Mouse (Mus musculus) forebrain, embryonic 15.5 days (tissue): Measurements from ENCODE around the gene C1qa. TPM values are rescaled to one million over a fixed set of nuclear protein-coding genes. Genes with fewer than 3 reads are reported as not detected.
A peak's percentile ranks its signal among the peaks of the same experiment; 100 is the strongest.

Experiments
- ATAC-seq: fragments of 200-750 bp; cut with Nextera tagmentation; replicated peaks from 2 replicates; pipeline ENCODE4 v1.8.0; 2017; ENCODE audit warnings: mild to moderate bottlenecking, moderate TSS enrichment, moderate library complexity
- H3K27ac ChIP-seq: fragments of 300-500 bp; sonication (generic); replicated peaks from 2 replicates; pipeline ENCODE4 v1.5.1; 2015; ENCODE audit warnings: mild to moderate bottlenecking, inconsistent platforms
- H3K27me3 ChIP-seq: fragments of 300-500 bp; sonication (generic); 2 replicates; pipeline ENCODE4 v1.6.1; 2015; ENCODE audit warnings: inconsistent platforms
- H3K36me3 ChIP-seq: fragments of 300-500 bp; sonication (generic); 2 replicates; pipeline ENCODE4 v1.6.1; 2015; ENCODE audit warnings: mild to moderate bottlenecking, inconsistent platforms
- H3K4me1 ChIP-seq: fragments of 300-500 bp; sonication (generic); 2 replicates; pipeline ENCODE4 v1.6.1; 2015; ENCODE audit warnings: inconsistent platforms
- H3K4me2 ChIP-seq: fragments of 300-500 bp; sonication (generic); replicated peaks from 2 replicates; pipeline ENCODE4 v1.6.1; 2015; ENCODE audit warnings: mild to moderate bottlenecking, inconsistent platforms
- H3K4me3 ChIP-seq: fragments of 300-500 bp; sonication (generic); 2 replicates; pipeline ENCODE4 v1.5.1; 2015; ENCODE audit warnings: mild to moderate bottlenecking, inconsistent platforms
- H3K9ac ChIP-seq: fragments of 300-500 bp; sonication (generic); replicated peaks from 2 replicates; pipeline ENCODE4 v1.6.1; 2015; ENCODE audit warnings: mild to moderate bottlenecking, inconsistent platforms
- H3K9me3 ChIP-seq: fragments of 300-500 bp; sonication (generic); 2 replicates; pipeline ENCODE4 v1.6.1; 2016; ENCODE audit warnings: inconsistent platforms
- WGBS: fragments of 180-500 bp; shearing (Covaris S2); methylation state at CpG from one replicate; pipeline ENCODE4 v1.1.7; 2015; ENCODE audit warnings: mixed read lengths; 5-methylcytosine and 5-hydroxymethylcytosine counted together
- polyA plus RNA-seq: library from polyadenylated mRNA; unstranded; fragments of >200 nt; fragmentation: Nextera tagmentation; extraction: Ambion mirVana; gene quantifications from 2 replicates; pipeline ENCODE4 v1.2.1, GENCODE M21; 2015

The C1qa gene
- polyA plus RNA-seq, 1 experiment from 2014 or later: 22.0 TPM

DNA sequence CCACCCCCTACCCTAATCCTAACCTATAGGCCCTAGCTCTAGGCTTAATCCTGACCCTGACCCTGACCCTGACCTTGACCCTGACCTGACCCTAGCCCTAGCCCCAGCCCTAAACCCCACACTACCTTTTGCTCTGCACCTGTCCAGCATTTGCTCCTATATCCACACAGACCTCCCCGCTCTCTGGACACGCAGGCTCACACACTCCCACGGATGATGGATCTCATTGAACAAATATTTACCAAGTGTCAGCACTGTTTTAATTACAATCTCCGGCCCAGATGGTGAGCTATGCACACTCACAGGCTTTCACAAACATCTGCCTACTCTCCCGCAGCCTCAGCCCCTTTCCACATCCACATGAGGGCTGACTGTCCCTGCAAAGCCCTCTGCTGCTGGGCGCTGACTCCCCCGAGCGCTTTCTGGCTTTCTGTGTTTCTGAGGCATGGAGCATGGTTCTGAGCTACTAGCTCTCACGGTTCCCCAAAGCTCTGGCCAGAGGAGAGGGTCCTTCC is 462 bp downstream of the C1qa start:
- no peaks in the 10 kb centered on the region for H3K9me3 ChIP-seq
- no peaks in the 10 kb centered on the region for H3K36me3 ChIP-seq
- H3K9ac ChIP-seq: no peak overlapping the region
- no peak overlapping the region for H3K4me2 ChIP-seq
- ATAC-seq: no peak
- 67% methylated on average over 9 of the region's 9 CpGs for WGBS
- H3K27me3 ChIP-seq: peaks cover 26% of the 10 kb centered on the region; the same call in 1 of the 2 replicates
- no peak overlapping the region for H3K27ac ChIP-seq
- H3K4me1 ChIP-seq: 0 out of 2 replicates have a peak, but pooled peaks cover 6% of the 10 kb centered on the region
- H3K4me3 ChIP-seq: no peak overlapping the region

DNA sequence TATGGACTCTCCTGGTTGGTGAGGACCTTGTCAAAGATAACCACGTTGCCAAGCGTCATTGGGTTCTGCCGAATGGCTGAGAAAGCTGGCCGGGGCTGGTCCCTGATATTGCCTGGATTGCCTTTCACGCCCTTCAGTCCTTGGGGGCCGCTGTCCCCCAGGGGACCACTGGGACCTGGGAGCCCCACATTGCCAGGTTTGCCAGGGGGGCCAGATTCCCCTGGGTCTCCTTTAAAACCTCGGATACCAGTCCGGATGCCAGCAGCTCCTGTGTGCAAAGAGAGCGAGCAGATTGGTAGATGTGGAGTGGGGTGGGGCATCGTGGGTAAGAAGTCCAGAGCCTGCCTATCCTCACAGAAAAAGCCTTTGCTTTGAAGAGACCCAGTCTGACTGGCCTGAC is 2.1 kb downstream of the C1qa start:
- ATAC-seq: no peak
- WGBS: 34% methylated on average over 10 of the region's 10 CpGs
- no peak overlapping the region for H3K9ac ChIP-seq
- 0 out of 2 replicates have a peak, but pooled peaks cover 6% of the 10 kb centered on the region for H3K4me1 ChIP-seq
- H3K36me3 ChIP-seq: no peaks in the 10 kb centered on the region
- H3K4me3 ChIP-seq: no peak overlapping the region
- peaks cover 26% of the 10 kb centered on the region; the same call in 1 of the 2 replicates for H3K27me3 ChIP-seq
- no peak overlapping the region for H3K4me2 ChIP-seq
- no peak overlapping the region for H3K27ac ChIP-seq
- no peaks in the 10 kb centered on the region for H3K9me3 ChIP-seq

DNA sequence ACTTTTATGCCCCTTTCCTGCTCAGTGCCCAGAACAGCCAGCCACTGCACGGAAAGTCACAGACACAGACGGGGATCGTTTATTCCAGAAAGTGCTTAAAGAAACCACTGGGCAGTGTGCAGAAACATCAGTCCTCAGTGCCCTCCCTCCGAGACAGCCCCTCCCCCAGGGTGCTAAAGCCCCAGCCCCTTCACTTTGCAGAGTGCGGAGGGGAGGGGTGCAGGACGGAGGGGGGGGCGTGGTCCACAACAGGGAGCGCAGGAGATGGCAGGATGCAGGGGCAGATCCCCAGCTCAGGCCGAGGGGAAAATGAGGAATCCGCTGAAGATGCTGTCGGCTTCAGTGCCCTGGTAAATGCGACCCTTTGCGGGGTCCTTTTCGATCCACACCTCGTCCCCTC is 2.7 kb downstream of the C1qa start:
- Histone ChIP-seq H3K27me3 (peaks cover 26% of the 10 kb centered on the region; the same call in 1 of the 2 replicates), H3K27ac (no peak overlapping the region), H3K4me2 (no peak overlapping the region), H3K9me3 (no peaks in the 10 kb centered on the region), H3K4me3 (no peak overlapping the region), H3K9ac (no peak overlapping the region), H3K4me1 (0 out of 2 replicates have a peak, but pooled peaks cover 6% of the 10 kb centered on the region), H3K36me3 (no peaks in the 10 kb centered on the region)
- ATAC-seq: no peak
- WGBS: 3% methylated on average over 15 of the region's 15 CpGs

DNA sequence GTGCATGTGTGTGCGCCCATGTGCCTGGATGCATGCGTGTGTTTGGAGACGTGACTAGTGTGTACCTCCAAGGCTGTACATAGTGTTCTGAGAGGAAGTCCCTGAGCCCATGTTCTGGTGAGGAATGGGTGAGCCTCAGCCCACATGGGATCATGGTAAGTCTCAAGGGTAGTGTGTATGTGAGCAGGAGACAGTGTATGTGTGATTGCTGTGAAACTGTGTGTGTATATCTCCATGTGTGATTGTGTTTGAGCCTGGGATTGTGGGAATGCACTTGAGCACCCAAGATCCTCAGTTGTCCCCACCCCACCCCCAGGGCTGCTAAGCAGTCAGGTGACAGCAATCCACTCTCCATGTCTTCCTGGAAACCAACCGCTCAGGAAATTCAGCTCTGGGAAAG is 3.8 kb downstream of the C1qa start:
- H3K27me3 ChIP-seq: peaks cover 26% of the 10 kb centered on the region; the same call in 1 of the 2 replicates
- no peak for ATAC-seq

DNA sequence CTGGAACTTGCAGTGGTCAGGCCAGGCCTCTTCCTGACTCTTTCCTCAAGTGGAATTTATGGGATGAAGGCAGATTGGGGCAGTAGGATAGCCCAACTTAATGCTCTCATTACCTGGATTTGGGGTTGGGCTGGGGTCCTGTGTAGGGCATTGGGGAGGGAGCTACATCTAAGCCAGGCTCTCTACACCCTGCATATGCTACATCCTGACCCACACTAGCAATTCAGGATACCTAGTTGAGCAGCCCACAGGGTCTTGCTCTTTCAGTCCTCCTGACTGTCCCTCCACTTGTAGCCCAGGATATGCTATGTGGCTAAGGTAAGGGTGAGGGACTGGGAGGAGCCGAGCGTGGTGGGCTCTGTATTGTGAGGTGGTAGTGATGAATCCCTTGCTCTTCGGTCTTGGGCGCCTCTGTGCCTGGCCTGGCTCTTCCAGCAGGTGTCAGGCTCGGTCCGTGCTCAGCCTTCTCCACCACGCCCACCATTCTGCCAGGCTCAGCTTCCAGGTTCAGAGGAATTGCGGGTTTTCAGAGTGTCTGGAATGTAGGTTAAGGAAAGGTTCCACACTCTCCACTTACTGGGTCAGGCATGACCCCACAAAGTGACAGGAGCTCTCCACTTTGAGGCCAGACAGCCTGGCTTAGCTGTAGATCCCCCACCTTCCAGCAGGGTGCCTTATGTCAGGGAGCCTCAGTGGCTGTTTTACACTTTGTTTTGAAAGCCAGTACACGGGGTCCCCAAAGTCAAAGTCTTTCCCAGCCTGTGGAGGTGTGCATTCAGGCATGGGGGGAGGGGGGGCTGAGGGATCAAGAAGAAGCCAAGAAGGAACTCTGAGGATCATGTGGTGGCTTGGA is 4.7 kb downstream of the C1qa start:
- 5% methylated on average over 9 of the region's 9 CpGs for WGBS

More for the DNA sequence above, 3.8 kb downstream of the C1qa start:
- Histone ChIP-seq H3K4me1 (0 out of 2 replicates have a peak, but pooled peaks cover 6% of the 10 kb centered on the region), H3K4me2 (no peak overlapping the region), H3K9ac (no peak overlapping the region), H3K36me3 (no peaks in the 10 kb centered on the region), H3K27ac (no peak overlapping the region), H3K4me3 (no peak overlapping the region), H3K9me3 (no peaks in the 10 kb centered on the region)
- 67% methylated on average over 4 of the region's 4 CpGs for WGBS

DNA sequence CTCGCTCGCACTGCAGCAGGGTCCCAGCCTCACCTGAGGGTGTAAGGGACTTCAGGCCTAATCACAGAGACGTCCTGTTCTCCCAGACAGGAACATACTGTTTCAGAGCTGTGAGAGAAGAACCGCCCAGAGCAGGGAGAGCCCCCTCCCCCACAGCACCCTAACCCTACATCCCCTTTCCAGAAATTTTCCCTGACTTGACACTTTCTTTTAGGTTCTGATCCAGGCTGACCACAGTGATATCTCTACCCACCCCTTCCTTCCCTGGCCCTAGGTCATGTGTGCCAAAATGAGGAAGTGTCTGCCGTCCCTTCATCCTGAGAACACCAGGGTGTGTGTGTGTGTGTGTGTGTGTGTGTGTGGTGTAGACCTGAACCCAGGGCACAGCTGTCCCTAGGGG is 5.8 kb downstream of the C1qa start, which contains the start of gene C1qc:
Gene C1qc (minus strand): TSS at position 255 of the 400 bp plus-strand sequence.
- no peaks in the 10 kb centered on the region for H3K9me3 ChIP-seq
- no peaks in the 10 kb centered on the region for H3K36me3 ChIP-seq
- H3K4me3 ChIP-seq: no peak within 1 kb of the TSS
- no peak within 1 kb of the TSS for H3K27ac ChIP-seq
- no peak within 1 kb of the TSS for H3K9ac ChIP-seq
- H3K4me2 ChIP-seq: no peak within 1 kb of the TSS
- 61% methylated on average over 5 of the region's 5 CpGs for whole genome bisulfite sequencing
- no peak for ATAC-seq
- H3K4me1 ChIP-seq: 0 out of 2 replicates have a peak, but pooled peaks cover 6% of the 10 kb centered on the region
- peaks cover 26% of the 10 kb centered on the region; the same call in 1 of the 2 replicates for H3K27me3 ChIP-seq

More for the DNA sequence above, 4.7 kb downstream of the C1qa start:
- Histone ChIP-seq H3K36me3 (no peaks in the 10 kb centered on the region), H3K9me3 (no peaks in the 10 kb centered on the region), H3K4me1 (0 out of 2 replicates have a peak, but pooled peaks cover 6% of the 10 kb centered on the region), H3K27ac (no peak overlapping the region), H3K4me3 (no peak overlapping the region), H3K27me3 (peaks cover 26% of the 10 kb centered on the region; the same call in 1 of the 2 replicates), H3K9ac (no peak overlapping the region), H3K4me2 (no peak overlapping the region)
- peak; percentile 84 for ATAC-seq

DNA sequence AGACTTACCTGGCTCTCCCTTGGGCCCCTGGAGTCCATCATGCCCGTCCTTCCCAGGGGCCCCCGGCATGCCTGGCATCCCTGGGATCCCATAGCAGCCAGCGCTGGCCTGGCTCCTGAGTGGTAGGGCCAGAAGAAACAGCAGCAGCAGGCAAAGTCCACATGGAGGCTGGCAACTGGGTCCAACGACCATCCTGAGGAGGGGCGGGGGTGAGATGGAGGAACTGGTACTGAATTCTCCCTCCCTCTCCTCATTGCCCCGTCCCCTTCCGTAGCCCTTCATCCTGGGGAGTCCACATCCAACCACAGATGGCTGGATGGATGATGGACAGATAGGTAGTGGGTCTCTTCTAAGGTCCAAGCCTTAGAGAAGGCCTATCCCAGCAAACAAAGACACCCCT is 6.2 kb downstream of the C1qa start:
- ATAC-seq: no peak
- Histone ChIP-seq H3K9me3 (no peaks in the 10 kb centered on the region), H3K27ac (no peak overlapping the region), H3K4me1 (0 out of 2 replicates have a peak, but pooled peaks cover 6% of the 10 kb centered on the region), H3K4me3 (no peak overlapping the region), H3K4me2 (no peak overlapping the region), H3K36me3 (no peaks in the 10 kb centered on the region), H3K9ac (no peak overlapping the region), H3K27me3 (peaks cover 25% of the 10 kb centered on the region; the same call in 1 of the 2 replicates)
- 62% methylated on average over 7 of the region's 7 CpGs for WGBS

DNA sequence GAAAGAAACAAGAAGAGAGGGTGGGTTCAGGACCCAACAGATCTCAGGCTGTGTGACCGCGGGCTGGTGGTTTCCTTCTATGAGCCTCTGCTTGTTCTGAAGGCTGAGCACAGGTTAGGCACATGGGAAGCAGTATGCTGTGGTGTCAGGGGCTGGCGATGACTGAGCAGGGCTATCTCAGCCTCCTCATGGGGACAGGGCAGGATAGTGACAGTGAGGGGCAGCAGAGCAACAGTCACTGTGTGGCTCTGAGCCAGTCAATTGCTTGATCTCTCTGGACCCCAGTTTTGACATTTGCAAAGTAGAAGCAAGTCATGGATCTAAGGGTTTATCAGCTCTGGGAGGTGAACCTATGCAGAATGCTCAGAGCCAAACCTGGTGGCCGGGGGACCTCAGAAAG is 7.5 kb downstream of the C1qa start:
- 0 out of 2 replicates have a peak, but pooled peaks cover 5% of the 10 kb centered on the region for H3K4me1 ChIP-seq
- no peak overlapping the region for H3K9ac ChIP-seq
- H3K36me3 ChIP-seq: no peaks in the 10 kb centered on the region
- no peak overlapping the region for H3K27ac ChIP-seq
- H3K4me2 ChIP-seq: no peak overlapping the region
- 90% methylated on average over 4 of the region's 4 CpGs for WGBS
- H3K4me3 ChIP-seq: no peak overlapping the region
- peaks cover 13% of the 10 kb centered on the region; the same call in 1 of the 2 replicates for H3K27me3 ChIP-seq
- ATAC-seq: no peak
- H3K9me3 ChIP-seq: no peaks in the 10 kb centered on the region

DNA sequence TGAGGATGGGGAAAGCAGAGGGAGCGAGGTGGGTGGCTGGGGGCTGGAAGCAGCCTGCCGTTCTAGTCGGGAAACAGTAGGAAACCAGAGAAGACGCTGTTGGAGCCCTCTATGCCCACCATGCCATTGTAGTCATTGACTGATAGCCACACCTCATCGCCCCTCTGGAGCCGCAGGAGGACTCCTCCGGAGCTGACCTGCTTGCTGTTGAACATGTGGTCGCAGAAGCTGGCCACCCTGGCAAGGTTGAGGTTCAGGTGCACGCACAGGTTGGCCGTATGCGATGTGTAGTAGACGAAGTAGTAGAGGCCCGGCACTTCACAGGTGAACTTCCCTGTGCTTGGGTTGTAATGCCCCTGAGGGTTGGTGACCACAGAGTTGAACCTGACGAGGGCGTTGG is 8.6 kb downstream of the C1qa start:
- H3K4me3 ChIP-seq: no peak overlapping the region
- H3K9me3 ChIP-seq: no peaks in the 10 kb centered on the region
- no peak for ATAC-seq
- no peak overlapping the region for H3K4me2 ChIP-seq
- WGBS: 86% methylated on average over 15 of the region's 15 CpGs
- no peak overlapping the region for H3K27ac ChIP-seq
- H3K36me3 ChIP-seq: no peaks in the 10 kb centered on the region
- peaks cover 4% of the 10 kb centered on the region; the same call in 1 of the 2 replicates for H3K27me3 ChIP-seq
- H3K4me1 ChIP-seq: no peaks in the 10 kb centered on the region
- no peak overlapping the region for H3K9ac ChIP-seq

DNA sequence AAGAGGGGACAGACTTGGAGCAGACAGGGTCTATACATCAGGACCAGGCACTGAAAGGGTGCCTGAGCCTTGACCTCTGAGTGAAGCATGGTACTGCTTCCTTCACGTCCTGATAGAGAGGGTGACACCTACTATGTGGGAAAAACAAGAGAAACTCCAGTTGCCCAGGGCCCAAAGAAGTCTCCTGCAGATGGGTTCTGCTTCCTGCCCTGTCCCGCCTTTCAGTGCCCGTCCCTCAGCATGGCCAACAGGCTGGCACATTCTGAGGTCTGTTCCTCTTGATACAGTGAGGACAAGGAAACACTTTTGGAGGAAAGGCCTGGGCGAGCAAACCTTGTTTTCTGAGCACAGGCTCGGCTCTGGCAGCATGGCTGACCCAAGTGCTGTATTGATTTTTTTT is 10.9 kb downstream of the C1qa start:
- H3K4me3 ChIP-seq: no peak overlapping the region
- H3K27me3 ChIP-seq: no peaks in the 10 kb centered on the region; the same call in 1 of the 2 replicates
- no peaks in the 10 kb centered on the region for H3K4me1 ChIP-seq
- WGBS: 79% methylated on average over 5 of the region's 5 CpGs
- no peak overlapping the region for H3K9ac ChIP-seq
- H3K4me2 ChIP-seq: no peak overlapping the region
- no peaks in the 10 kb centered on the region for H3K9me3 ChIP-seq
- no peak for ATAC-seq
- no peaks in the 10 kb centered on the region for H3K36me3 ChIP-seq
- no peak overlapping the region for H3K27ac ChIP-seq

DNA sequence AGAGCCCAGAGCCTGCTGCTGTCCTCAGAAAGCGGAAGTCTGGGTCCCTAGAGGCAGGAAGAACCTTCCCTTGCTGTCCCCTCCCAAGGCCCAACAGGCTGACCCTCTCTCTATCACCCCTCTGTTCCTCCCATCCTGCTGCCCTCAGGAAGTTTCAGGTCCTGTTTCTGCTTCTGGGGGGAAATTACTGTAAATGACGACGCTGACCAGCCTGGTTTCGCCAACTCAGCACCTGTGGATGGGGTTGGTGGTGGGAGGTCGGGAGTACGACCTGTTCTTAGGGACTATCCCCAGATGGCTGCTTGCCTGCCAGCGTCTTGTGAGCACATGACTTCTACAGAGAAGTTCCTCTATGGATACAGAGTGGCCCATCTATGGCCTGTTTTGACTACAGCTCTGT is 12.5 kb downstream of the C1qa start, which contains the start of gene C1qb:
Gene C1qb (minus strand): TSS at position 87 of the 400 bp plus-strand sequence.
- Histone ChIP-seq H3K27ac (no peak within 1 kb of the TSS), H3K4me1 (no peaks in the 10 kb centered on the region), H3K4me3 (no peak within 1 kb of the TSS), H3K27me3 (no peaks in the 10 kb centered on the region), H3K9ac (no peak within 1 kb of the TSS), H3K9me3 (no peaks in the 10 kb centered on the region), H3K36me3 (no peaks in the 10 kb centered on the region), H3K4me2 (no peak within 1 kb of the TSS)
- 79% methylated on average over 7 of the region's 7 CpGs for WGBS
- no peak for ATAC-seq

DNA sequence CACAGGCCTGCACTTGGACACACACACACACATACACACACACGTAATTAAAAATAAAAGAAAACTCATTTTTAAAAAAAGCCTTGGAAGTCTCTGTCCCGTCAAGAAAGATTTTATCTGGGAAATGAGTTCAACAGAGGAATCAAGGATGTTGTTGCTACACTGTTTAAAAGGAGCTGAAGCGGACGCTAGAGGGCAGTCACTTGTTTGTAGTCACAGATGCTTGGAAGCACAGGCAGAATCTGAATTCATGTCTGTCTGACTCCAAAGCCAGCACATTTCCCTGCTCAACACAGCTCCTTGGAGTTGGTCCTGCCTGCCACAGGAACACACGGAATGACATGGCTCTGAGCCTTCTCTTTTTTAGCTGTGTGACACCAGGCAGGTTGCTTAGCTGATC is 20.0 kb downstream of the C1qa start:
- Histone ChIP-seq H3K4me1 (no peaks in the 10 kb centered on the region), H3K9me3 (no peaks in the 10 kb centered on the region), H3K27ac (no peak overlapping the region), H3K27me3 (no peaks in the 10 kb centered on the region), H3K4me3 (no peak overlapping the region), H3K36me3 (no peaks in the 10 kb centered on the region), H3K4me2 (no peak overlapping the region), H3K9ac (no peak overlapping the region)
- ATAC-seq: no peak
- 28% methylated on average over 5 of the region's 5 CpGs for WGBS
